Mouse (Mus musculus): ENCODE measurements around the gene Cryge. TPM values are rescaled to one million over a fixed set of nuclear protein-coding genes. Genes with fewer than 3 reads are reported as not detected.

The Cryge gene
- not detected for polyA plus RNA-seq (2017; shearing (Covaris generic))

GRCm38 (mm10) chr1:65050952-65051351 lies at the start of gene Cryge:
Gene Cryge (minus strand): TSS chr1:65051149.

DNA sequence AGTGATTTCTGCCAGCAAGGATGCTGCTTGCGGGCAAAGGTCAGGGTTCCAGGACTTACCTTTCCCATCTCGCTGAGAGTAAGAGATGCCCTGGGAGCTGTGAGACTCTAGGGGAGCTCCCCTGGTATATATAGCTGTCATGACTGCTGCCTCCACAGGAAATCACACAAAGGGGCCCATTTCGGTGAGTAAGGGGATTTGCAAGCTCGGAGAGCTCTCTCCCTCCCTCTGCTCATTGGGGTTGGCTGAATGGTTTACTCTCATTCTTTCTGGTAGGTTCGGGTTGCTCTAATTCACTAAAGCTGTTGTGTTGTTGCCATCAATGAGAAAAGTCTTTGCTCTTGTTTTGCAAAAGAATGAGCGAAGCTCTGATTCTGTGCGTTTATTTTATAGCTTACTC lies 31.2 kb upstream of the Cryge start, which contains the start of gene Crygb:
Crygb (minus strand) TSS at position 101 of the 400 bp plus-strand sequence.

GRCm38 (mm10) chr1:65073589-65073988 lies 22.6 kb upstream of the Cryge start, which contains the start of gene Crygc:
Gene Crygc (minus strand): TSS chr1:65073689.

GRCm38 (mm10) chr1:65063352-65063751 lies 12.4 kb upstream of the Cryge start, which contains the start of gene Crygd:
Gene Crygd (minus strand): TSS chr1:65063452.

GRCm38 (mm10) chr1:65032641-65033040 lies 18.3 kb downstream of the Cryge start, which contains the start of gene Akr1cl:
Gene Akr1cl (minus strand): TSS chr1:65032759.

Other genes starting within 250 kb of the Cryge start
- 1 to 10 TPM; 7.1 to 9.5 TPM for gene Plekhm3, start 94.3 kb downstream of the Cryge start, polyA plus RNA-seq (2017; shearing (Covaris generic))
- 1 to 10 TPM in 1 of 2 experiments, under 1 TPM in 1; 0.43 to 4.0 TPM for gene Akr1cl, start 18.4 kb downstream of the Cryge start, polyA plus RNA-seq (2017; shearing (Covaris generic))
- not detected for gene Crygd, start 12.3 kb upstream of the Cryge start, polyA plus RNA-seq (2017; shearing (Covaris generic))
- gene Crygc, start 22.5 kb upstream of the Cryge start, polyA plus RNA-seq (2017; shearing (Covaris generic)): under 1 TPM in 1 of 2 experiments, not detected in 1; 0.64 TPM
- not detected for gene Crygb, start 31.1 kb upstream of the Cryge start, polyA plus RNA-seq (2017; shearing (Covaris generic))
- not detected for gene Cryga, start 52.2 kb upstream of the Cryge start, polyA plus RNA-seq (2017; shearing (Covaris generic))
- gene Gm28845, start 68.4 kb upstream of the Cryge start, polyA plus RNA-seq (2017; shearing (Covaris generic)): not detected
- under 1 TPM in 1 of 2 experiments, not detected in 1; 0.18 TPM for gene D630023F18Rik, start 72.1 kb upstream of the Cryge start, polyA plus RNA-seq (2017; shearing (Covaris generic))
- gene Idh1, start 135.4 kb upstream of the Cryge start, polyA plus RNA-seq (2017; shearing (Covaris generic)): 10 to 100 TPM; 10.4 to 11.6 TPM
- 10 to 100 TPM; 17.2 to 22.1 TPM for gene Pikfyve, start 135.5 kb upstream of the Cryge start, polyA plus RNA-seq (2017; shearing (Covaris generic))
- gene Pth2r, start 230.9 kb upstream of the Cryge start, polyA plus RNA-seq (2017; shearing (Covaris generic)): under 1 TPM; 0.11 to 0.34 TPM

All from inflammation-experienced regulatory T-cells (primary cell).